Mouse (Mus musculus): ENCODE results near the gene Txk. TPM values are rescaled to one million over a fixed set of nuclear protein-coding genes. Genes with fewer than 3 reads are reported as not detected.

The Txk gene
- polyA plus RNA-seq, 1 experiment from 2014 or later = 0.16 TPM

- H3K27me3 ChIP-seq (ENCODE audit: control insufficient read depth, insufficient read depth, low read length) = no peaks in the 10 kb centered on the region
- no peak for ATAC-seq (ENCODE audit: insufficient number of reproducible peaks, insufficient read depth, low FRiP score, low read depth)
- 91% methylated on average over 5 of the region's 5 CpGs for WGBS
These were observed 9.2 kb upstream of the Txk start for GRCm38 (mm10) chr5:72761758-72762157.

GRCm38 (mm10) chr5:72761237-72761636 lies 8.7 kb upstream of the Txk start:
- Histone ChIP-seq H3K4me1 (ENCODE audit: control insufficient read depth in 2 of 2, insufficient read depth in 2 of 2, low read length in 2 of 2) (no peaks in the 10 kb centered on the region), H3K36me3 (ENCODE audit: control insufficient read depth, insufficient read depth, low read length) (peaks cover 56% of the 10 kb centered on the region), H3K4me2 (ENCODE audit: low read length) (no peak overlapping the region), H3K27ac (replicated peaks in 1 of 2; ENCODE audit: control insufficient read depth in 1 of 2, insufficient read depth in 1 of 2, low read depth in 2 of 2, low read length in 2 of 2) (no peak overlapping the region), H3K27me3 (ENCODE audit: control insufficient read depth, insufficient read depth, low read length) (no peaks in the 10 kb centered on the region), H3K4me3 (ENCODE audit: control insufficient read depth in 1 of 2, insufficient read depth in 1 of 2, low read depth in 1 of 2, low read length in 2 of 2) (no peak overlapping the region), H3K9me3 (ENCODE audit: control insufficient read depth, low read length) (no peaks in the 10 kb centered on the region), H3K9ac (ENCODE audit: low read length) (no peak overlapping the region)
- 67% methylated on average over 5 of the region's 5 CpGs for WGBS
- no peak for ATAC-seq (ENCODE audit: insufficient number of reproducible peaks, insufficient read depth, low FRiP score, low read depth)

More at GRCm38 (mm10) chr5:72761758-72762157, 9.2 kb upstream of the Txk start:
- no peak overlapping the region for H3K4me2 ChIP-seq (ENCODE audit: low read length)
- no peak overlapping the region for H3K9ac ChIP-seq (ENCODE audit: low read length)
- no peaks in the 10 kb centered on the region for H3K9me3 ChIP-seq (ENCODE audit: control insufficient read depth, low read length)
- H3K27ac ChIP-seq (replicated peaks in 1 of 2; ENCODE audit: control insufficient read depth in 1 of 2, insufficient read depth in 1 of 2, low read depth in 2 of 2, low read length in 2 of 2) = no peak overlapping the region
- no peaks in the 10 kb centered on the region for H3K4me1 ChIP-seq (ENCODE audit: control insufficient read depth in 2 of 2, insufficient read depth in 2 of 2, low read length in 2 of 2)
- H3K36me3 ChIP-seq (ENCODE audit: control insufficient read depth, insufficient read depth, low read length) = peaks cover 51% of the 10 kb centered on the region
- no peak overlapping the region for H3K4me3 ChIP-seq (ENCODE audit: control insufficient read depth in 1 of 2, insufficient read depth in 1 of 2, low read depth in 1 of 2, low read length in 2 of 2)

GRCm38 (mm10) chr5:72758925-72759924 lies 6.6 kb upstream of the Txk start:
- Histone ChIP-seq H3K27me3 (ENCODE audit: control insufficient read depth, insufficient read depth, low read length) (no peaks in the 10 kb centered on the region), H3K4me2 (ENCODE audit: low read length) (no peak overlapping the region), H3K36me3 (ENCODE audit: control insufficient read depth, insufficient read depth, low read length) (peaks cover 68% of the 10 kb centered on the region), H3K27ac (replicated peaks in 1 of 2; ENCODE audit: control insufficient read depth in 1 of 2, insufficient read depth in 1 of 2, low read depth in 2 of 2, low read length in 2 of 2) (no peak overlapping the region), H3K9ac (ENCODE audit: low read length) (no peak overlapping the region), H3K4me3 (ENCODE audit: control insufficient read depth in 1 of 2, insufficient read depth in 1 of 2, low read depth in 1 of 2, low read length in 2 of 2) (no peak overlapping the region), H3K9me3 (ENCODE audit: control insufficient read depth, low read length) (no peaks in the 10 kb centered on the region), H3K4me1 (ENCODE audit: control insufficient read depth in 2 of 2, insufficient read depth in 2 of 2, low read length in 2 of 2) (no peaks in the 10 kb centered on the region)
- ATAC-seq (ENCODE audit: insufficient number of reproducible peaks, insufficient read depth, low FRiP score, low read depth) = no peak
- 69% methylated on average over 13 of the region's 13 CpGs for WGBS

GRCm38 (mm10) chr5:72757155-72757773 lies 4.7 kb upstream of the Txk start:
- H3K36me3 ChIP-seq (ENCODE audit: control insufficient read depth, insufficient read depth, low read length) = peaks cover 54% of the 10 kb centered on the region
- no peak overlapping the region for H3K9ac ChIP-seq (ENCODE audit: low read length)
- no peak overlapping the region for H3K4me2 ChIP-seq (ENCODE audit: low read length)
- no peaks in the 10 kb centered on the region for H3K4me1 ChIP-seq (ENCODE audit: control insufficient read depth in 2 of 2, insufficient read depth in 2 of 2, low read length in 2 of 2)
- H3K4me3 ChIP-seq (ENCODE audit: control insufficient read depth in 1 of 2, insufficient read depth in 1 of 2, low read depth in 1 of 2, low read length in 2 of 2) = no peak overlapping the region
- no peaks in the 10 kb centered on the region for H3K27me3 ChIP-seq (ENCODE audit: control insufficient read depth, insufficient read depth, low read length)
- no peak overlapping the region for H3K27ac ChIP-seq (replicated peaks in 1 of 2; ENCODE audit: control insufficient read depth in 1 of 2, insufficient read depth in 1 of 2, low read depth in 2 of 2, low read length in 2 of 2)
- WGBS = 82% methylated on average over 18 of the region's 18 CpGs
- no peak for ATAC-seq (ENCODE audit: insufficient number of reproducible peaks, insufficient read depth, low FRiP score, low read depth)
- H3K9me3 ChIP-seq (ENCODE audit: control insufficient read depth, low read length) = no peaks in the 10 kb centered on the region

- no peak overlapping the region for H3K27ac ChIP-seq (replicated peaks in 1 of 2; ENCODE audit: control insufficient read depth in 1 of 2, insufficient read depth in 1 of 2, low read depth in 2 of 2, low read length in 2 of 2)
- no peaks in the 10 kb centered on the region for H3K27me3 ChIP-seq (ENCODE audit: control insufficient read depth, insufficient read depth, low read length)
- H3K36me3 ChIP-seq (ENCODE audit: control insufficient read depth, insufficient read depth, low read length) = peaks cover 49% of the 10 kb centered on the region
- no peak overlapping the region for H3K4me3 ChIP-seq (ENCODE audit: control insufficient read depth in 1 of 2, insufficient read depth in 1 of 2, low read depth in 1 of 2, low read length in 2 of 2)
- ATAC-seq (ENCODE audit: insufficient number of reproducible peaks, insufficient read depth, low FRiP score, low read depth) = no peak
- no peaks in the 10 kb centered on the region for H3K4me1 ChIP-seq (ENCODE audit: control insufficient read depth in 2 of 2, insufficient read depth in 2 of 2, low read length in 2 of 2)
- H3K9me3 ChIP-seq (ENCODE audit: control insufficient read depth, low read length) = no peaks in the 10 kb centered on the region
- H3K9ac ChIP-seq (ENCODE audit: low read length) = no peak overlapping the region
- no peak overlapping the region for H3K4me2 ChIP-seq (ENCODE audit: low read length)
- WGBS = 88% methylated on average over 8 of the region's 8 CpGs
These were observed 3.4 kb upstream of the Txk start for GRCm38 (mm10) chr5:72755941-72756340.

GRCm38 (mm10) chr5:72755035-72755434 lies 2.5 kb upstream of the Txk start:
- no peak overlapping the region for H3K4me2 ChIP-seq (ENCODE audit: low read length)
- H3K27me3 ChIP-seq (ENCODE audit: control insufficient read depth, insufficient read depth, low read length) = no peaks in the 10 kb centered on the region
- H3K4me1 ChIP-seq (ENCODE audit: control insufficient read depth in 2 of 2, insufficient read depth in 2 of 2, low read length in 2 of 2) = no peaks in the 10 kb centered on the region
- H3K36me3 ChIP-seq (ENCODE audit: control insufficient read depth, insufficient read depth, low read length) = peaks cover 44% of the 10 kb centered on the region
- H3K27ac ChIP-seq (replicated peaks in 1 of 2; ENCODE audit: control insufficient read depth in 1 of 2, insufficient read depth in 1 of 2, low read depth in 2 of 2, low read length in 2 of 2) = no peak overlapping the region
- no peak overlapping the region for H3K4me3 ChIP-seq (ENCODE audit: control insufficient read depth in 1 of 2, insufficient read depth in 1 of 2, low read depth in 1 of 2, low read length in 2 of 2)
- no peaks in the 10 kb centered on the region for H3K9me3 ChIP-seq (ENCODE audit: control insufficient read depth, low read length)
- WGBS = 82% methylated on average over 2 of the region's 2 CpGs
- H3K9ac ChIP-seq (ENCODE audit: low read length) = no peak overlapping the region
- no peak for ATAC-seq (ENCODE audit: insufficient number of reproducible peaks, insufficient read depth, low FRiP score, low read depth)

- 79% methylated on average over 7 of the region's 7 CpGs for WGBS
- Histone ChIP-seq H3K4me2 (ENCODE audit: low read length) (no peak overlapping the region), H3K27ac (replicated peaks in 1 of 2; ENCODE audit: control insufficient read depth in 1 of 2, insufficient read depth in 1 of 2, low read depth in 2 of 2, low read length in 2 of 2) (no peak overlapping the region), H3K9me3 (ENCODE audit: control insufficient read depth, low read length) (no peaks in the 10 kb centered on the region), H3K4me3 (ENCODE audit: control insufficient read depth in 1 of 2, insufficient read depth in 1 of 2, low read depth in 1 of 2, low read length in 2 of 2) (no peak overlapping the region), H3K27me3 (ENCODE audit: control insufficient read depth, insufficient read depth, low read length) (no peaks in the 10 kb centered on the region), H3K4me1 (ENCODE audit: control insufficient read depth in 2 of 2, insufficient read depth in 2 of 2, low read length in 2 of 2) (peaks cover 5 to 6% of the 10 kb centered on the region in 2 experiments; a peak in 2 of 4 replicates), H3K36me3 (ENCODE audit: control insufficient read depth, insufficient read depth, low read length) (peaks cover 20% of the 10 kb centered on the region; the same call in 1 of the 2 replicates), H3K9ac (ENCODE audit: low read length) (no peak overlapping the region)
- ATAC-seq (ENCODE audit: insufficient number of reproducible peaks, insufficient read depth, low FRiP score, low read depth) = no peak
These were observed 1.4 kb downstream of the Txk start for GRCm38 (mm10) chr5:72751056-72751758.
